Mouse (Mus musculus): ENCODE measurements around the gene Olfr564. TPM values are rescaled to one million over a fixed set of nuclear protein-coding genes. Genes with fewer than 3 reads are reported as not detected.

Olfr564 gene
- total RNA-seq (2014; fragmentation: Nextera tagmentation) (not detected in 2 replicates), total RNA-seq (2017) (not detected in 2 replicates), polyA plus RNA-seq (2012) (not detected in 2 replicates)

- no peak for ATAC-seq (ENCODE audit: extremely low read depth, insufficient number of reproducible peaks, low FRiP score, poor library complexity, severe bottlenecking)
- H3K27me3 ChIP-seq (ENCODE audit: insufficient read depth, low read length) = no peaks in the 10 kb centered on the region
- no peak within 1 kb of the TSS for H3K4me3 ChIP-seq (ENCODE audit: low read depth, low read length)
- DNase-seq (ENCODE audit: low spot score) = no peak
- H3K4me1 ChIP-seq (ENCODE audit: insufficient read depth, low read depth, low read length) = no peaks in the 10 kb centered on the region
- TF ChIP-seq GATA1 (IDR thresholded peaks at IDR 0.05; ENCODE audit: borderline replicate concordance, low read length) (no peak), TAL1 (conservative IDR thresholded peaks at IDR 0.05; ENCODE audit: low read depth, low read length) (no peak), GATA2 (IDR thresholded peaks at IDR 0.05; ENCODE audit: borderline replicate concordance, low read depth, low read length) (no peak), POLR2AphosphoS5 (IDR thresholded peaks at IDR 0.05; ENCODE audit: insufficient replicate concordance, low read depth, low read length) (no peak), CTCF (IDR thresholded peaks at IDR 0.05; ENCODE audit: low read depth, low read length) (no peak)
- H3K9me3 ChIP-seq (replicated peaks) = no peaks in the 10 kb centered on the region
- no peaks in the 10 kb centered on the region for H3K36me3 ChIP-seq (replicated peaks)
Observed at GRCm38 (mm10) chr7:102803180-102803579, at the start of gene Olfr564. Gene Olfr564, plus strand, starts transcription at chr7:102803480.

DNA sequence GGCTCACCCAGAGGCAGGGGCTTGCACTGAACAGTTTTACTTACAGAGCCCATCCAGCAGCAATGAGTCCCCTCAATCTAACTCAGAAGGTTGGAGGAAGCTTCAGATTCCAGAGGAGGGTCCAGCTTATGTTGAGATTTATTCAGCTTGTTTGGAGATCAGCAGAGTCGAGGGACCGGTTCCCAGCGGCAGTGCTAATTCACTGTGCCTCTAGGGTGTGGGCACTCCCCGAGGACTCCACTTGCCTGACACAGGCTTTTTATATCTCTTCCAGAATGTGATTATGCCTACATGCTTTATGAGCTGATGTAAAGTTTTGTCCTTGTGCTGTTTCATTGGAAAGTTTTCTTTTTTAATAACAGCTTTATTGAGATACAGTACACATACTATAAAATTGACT lies 44.0 kb upstream of the Olfr564 start, which contains the start of the genes Olfr560 and Olfr78:
Olfr560 (minus strand) TSS at position 101 of the 400 bp plus-strand sequence.
Olfr78 (minus strand) TSS at position 206 of the 400 bp plus-strand sequence.
- no peaks in the 10 kb centered on the region for H3K4me1 ChIP-seq (ENCODE audit: insufficient read depth, low read depth, low read length)
- H3K9me3 ChIP-seq (replicated peaks) = no peaks in the 10 kb centered on the region
- TF ChIP-seq CTCF (IDR thresholded peaks at IDR 0.05; ENCODE audit: low read depth, low read length) (no peak), GATA2 (IDR thresholded peaks at IDR 0.05; ENCODE audit: borderline replicate concordance, low read depth, low read length) (no peak), TAL1 (conservative IDR thresholded peaks at IDR 0.05; ENCODE audit: low read depth, low read length) (no peak), POLR2AphosphoS5 (IDR thresholded peaks at IDR 0.05; ENCODE audit: insufficient replicate concordance, low read depth, low read length) (no peak), GATA1 (IDR thresholded peaks at IDR 0.05; ENCODE audit: borderline replicate concordance, low read length) (no peak)
- no peaks in the 10 kb centered on the region for H3K36me3 ChIP-seq (replicated peaks)
- no peaks in the 10 kb centered on the region for H3K27me3 ChIP-seq (ENCODE audit: insufficient read depth, low read length)
- ATAC-seq (ENCODE audit: extremely low read depth, insufficient number of reproducible peaks, low FRiP score, poor library complexity, severe bottlenecking) (no peak), DNase-seq (ENCODE audit: low spot score) (no peak)
- H3K4me3 ChIP-seq (ENCODE audit: low read depth, low read length) = no peak within 1 kb of the TSS

- ATAC-seq (ENCODE audit: extremely low read depth, insufficient number of reproducible peaks, low FRiP score, poor library complexity, severe bottlenecking) = no peak
- TF ChIP-seq TAL1 (conservative IDR thresholded peaks at IDR 0.05; ENCODE audit: low read depth, low read length) = no peak
- no peak for TF ChIP-seq POLR2AphosphoS5 (IDR thresholded peaks at IDR 0.05; ENCODE audit: insufficient replicate concordance, low read depth, low read length)
- no peak for TF ChIP-seq CTCF (IDR thresholded peaks at IDR 0.05; ENCODE audit: low read depth, low read length)
- TF ChIP-seq GATA1 (IDR thresholded peaks at IDR 0.05; ENCODE audit: borderline replicate concordance, low read length) = no peak
- no peak for TF ChIP-seq GATA2 (IDR thresholded peaks at IDR 0.05; ENCODE audit: borderline replicate concordance, low read depth, low read length)
- no peaks in the 10 kb centered on the region for H3K4me1 ChIP-seq (ENCODE audit: insufficient read depth, low read depth, low read length)
- DNase-seq (ENCODE audit: low spot score) = no peak
- no peak within 1 kb of the TSS for H3K4me3 ChIP-seq (ENCODE audit: low read depth, low read length)
- H3K36me3 ChIP-seq (replicated peaks) = no peaks in the 10 kb centered on the region
- H3K27me3 ChIP-seq (ENCODE audit: insufficient read depth, low read length) = no peaks in the 10 kb centered on the region
- H3K9me3 ChIP-seq (replicated peaks) = no peaks in the 10 kb centered on the region
Observed at GRCm38 (mm10) chr7:102770921-102771320, 32.4 kb upstream of the Olfr564 start, which contains the start of gene Olfr561. Gene Olfr561, plus strand, starts transcription at chr7:102771221.

Other genes with a start within 250 kb of the Olfr564 start
Only the 20 nearest of the 30 such genes appear.
- not detected in 2 replicates for gene Olfr555, start 144.7 kb upstream of the Olfr564 start, total RNA-seq (2014; fragmentation: Nextera tagmentation)
- gene Olfr555, start 144.7 kb upstream of the Olfr564 start, total RNA-seq (2017) = 0.17 and 0.22 TPM in 2 replicates
- not detected in 2 replicates for gene Olfr555, start 144.7 kb upstream of the Olfr564 start, polyA plus RNA-seq (2012)
- not detected in 2 replicates for gene Olfr556, start 138.6 kb upstream of the Olfr564 start, total RNA-seq (2014; fragmentation: Nextera tagmentation)
- gene Olfr556, start 138.6 kb upstream of the Olfr564 start, total RNA-seq (2017) = 0.23 and 0.27 TPM in 2 replicates
- not detected in 2 replicates for gene Olfr556, start 138.6 kb upstream of the Olfr564 start, polyA plus RNA-seq (2012)
- gene Trim68, start 116.2 kb upstream of the Olfr564 start, total RNA-seq (2014; fragmentation: Nextera tagmentation) = 12.9 and 19.6 TPM in 2 replicates
- gene Trim68, start 116.2 kb upstream of the Olfr564 start, total RNA-seq (2017) = 9.6 and 9.9 TPM in 2 replicates
- 2.0 and 2.3 TPM in 2 replicates for gene Trim68, start 116.2 kb upstream of the Olfr564 start, polyA plus RNA-seq (2012)
- not detected in 2 replicates for gene Olfr557, start 107.6 kb upstream of the Olfr564 start, total RNA-seq (2014; fragmentation: Nextera tagmentation)
- 0.06 TPM in 1 of 2 replicates, not detected in the other for gene Olfr557, start 107.6 kb upstream of the Olfr564 start, total RNA-seq (2017)
- not detected in 2 replicates for gene Olfr557, start 107.6 kb upstream of the Olfr564 start, polyA plus RNA-seq (2012)
- not detected in 2 replicates for gene Olfr558, start 101.3 kb upstream of the Olfr564 start, total RNA-seq (2014; fragmentation: Nextera tagmentation)
- 0.11 and 0.17 TPM in 2 replicates for gene Olfr558, start 101.3 kb upstream of the Olfr564 start, total RNA-seq (2017)
- gene Olfr558, start 101.3 kb upstream of the Olfr564 start, polyA plus RNA-seq (2012) = not detected in 2 replicates
- not detected in 2 replicates for gene Olfr33, start 84.4 kb upstream of the Olfr564 start, total RNA-seq (2014; fragmentation: Nextera tagmentation)
- gene Olfr33, start 84.4 kb upstream of the Olfr564 start, total RNA-seq (2017) = not detected in 2 replicates
- not detected in 2 replicates for gene Olfr33, start 84.4 kb upstream of the Olfr564 start, polyA plus RNA-seq (2012)
- gene Olfr559, start 76.0 kb upstream of the Olfr564 start, total RNA-seq (2014; fragmentation: Nextera tagmentation) = not detected in 2 replicates
- not detected in 2 replicates for gene Olfr559, start 76.0 kb upstream of the Olfr564 start, total RNA-seq (2017)
- not detected in 2 replicates for gene Olfr559, start 76.0 kb upstream of the Olfr564 start, polyA plus RNA-seq (2012)
- gene Olfr560, start 44.1 kb upstream of the Olfr564 start, total RNA-seq (2014; fragmentation: Nextera tagmentation) = not detected in 2 replicates
- 0.12 and 0.38 TPM in 2 replicates for gene Olfr560, start 44.1 kb upstream of the Olfr564 start, total RNA-seq (2017)
- not detected in 2 replicates for gene Olfr560, start 44.1 kb upstream of the Olfr564 start, polyA plus RNA-seq (2012)
- not detected in 2 replicates for gene Olfr78, start 44.0 kb upstream of the Olfr564 start, total RNA-seq (2014; fragmentation: Nextera tagmentation)
- 0.11 and 0.23 TPM in 2 replicates for gene Olfr78, start 44.0 kb upstream of the Olfr564 start, total RNA-seq (2017)
- gene Olfr78, start 44.0 kb upstream of the Olfr564 start, polyA plus RNA-seq (2012) = not detected in 2 replicates
- gene Olfr561, start 32.3 kb upstream of the Olfr564 start, total RNA-seq (2014; fragmentation: Nextera tagmentation) = not detected in 2 replicates
- gene Olfr561, start 32.3 kb upstream of the Olfr564 start, total RNA-seq (2017) = 0.22 TPM in 1 of 2 replicates, not detected in the other
- not detected in 2 replicates for gene Olfr561, start 32.3 kb upstream of the Olfr564 start, polyA plus RNA-seq (2012)
- not detected in 2 replicates for gene Olfr566, start 55.3 kb downstream of the Olfr564 start, total RNA-seq (2014; fragmentation: Nextera tagmentation)
- 0.06 and 0.16 TPM in 2 replicates for gene Olfr566, start 55.3 kb downstream of the Olfr564 start, total RNA-seq (2017)
- gene Olfr566, start 55.3 kb downstream of the Olfr564 start, polyA plus RNA-seq (2012) = not detected in 2 replicates
- not detected in 2 replicates for gene Olfr568, start 73.6 kb downstream of the Olfr564 start, total RNA-seq (2014; fragmentation: Nextera tagmentation)
- not detected in 2 replicates for gene Olfr568, start 73.6 kb downstream of the Olfr564 start, total RNA-seq (2017)
- gene Olfr568, start 73.6 kb downstream of the Olfr564 start, polyA plus RNA-seq (2012) = not detected in 2 replicates
- gene Olfr569, start 87.4 kb downstream of the Olfr564 start, total RNA-seq (2014; fragmentation: Nextera tagmentation) = not detected in 2 replicates
- 0.06 and 0.16 TPM in 2 replicates for gene Olfr569, start 87.4 kb downstream of the Olfr564 start, total RNA-seq (2017)
- not detected in 2 replicates for gene Olfr569, start 87.4 kb downstream of the Olfr564 start, polyA plus RNA-seq (2012)
- not detected in 2 replicates for gene Olfr570, start 91.1 kb downstream of the Olfr564 start, total RNA-seq (2014; fragmentation: Nextera tagmentation)
- not detected in 2 replicates for gene Olfr570, start 91.1 kb downstream of the Olfr564 start, total RNA-seq (2017)
- gene Olfr570, start 91.1 kb downstream of the Olfr564 start, polyA plus RNA-seq (2012) = not detected in 2 replicates
- 0.15 TPM in 1 of 2 replicates, not detected in the other for gene Olfr571, start 114.1 kb downstream of the Olfr564 start, total RNA-seq (2014; fragmentation: Nextera tagmentation)
- 0.11 and 0.12 TPM in 2 replicates for gene Olfr571, start 114.1 kb downstream of the Olfr564 start, total RNA-seq (2017)
- not detected in 2 replicates for gene Olfr571, start 114.1 kb downstream of the Olfr564 start, polyA plus RNA-seq (2012)
- gene Olfr572, start 120.9 kb downstream of the Olfr564 start, total RNA-seq (2014; fragmentation: Nextera tagmentation) = not detected in 2 replicates
- 0.22 TPM in 1 of 2 replicates, not detected in the other for gene Olfr572, start 120.9 kb downstream of the Olfr564 start, total RNA-seq (2017)
- not detected in 2 replicates for gene Olfr572, start 120.9 kb downstream of the Olfr564 start, polyA plus RNA-seq (2012)
- gene Olfr573-ps1, start 139.1 kb downstream of the Olfr564 start, total RNA-seq (2014; fragmentation: Nextera tagmentation) = not detected in 2 replicates
- gene Olfr573-ps1, start 139.1 kb downstream of the Olfr564 start, total RNA-seq (2017) = not detected in 2 replicates
- not detected in 2 replicates for gene Olfr573-ps1, start 139.1 kb downstream of the Olfr564 start, polyA plus RNA-seq (2012)
- gene Olfr574, start 145.0 kb downstream of the Olfr564 start, total RNA-seq (2014; fragmentation: Nextera tagmentation) = not detected in 2 replicates
- 0.17 TPM in 1 of 2 replicates, not detected in the other for gene Olfr574, start 145.0 kb downstream of the Olfr564 start, total RNA-seq (2017)
- not detected in 2 replicates for gene Olfr574, start 145.0 kb downstream of the Olfr564 start, polyA plus RNA-seq (2012)
- gene Olfr575, start 155.3 kb downstream of the Olfr564 start, total RNA-seq (2014; fragmentation: Nextera tagmentation) = not detected in 2 replicates
- gene Olfr575, start 155.3 kb downstream of the Olfr564 start, total RNA-seq (2017) = 0.11 TPM in 1 of 2 replicates, not detected in the other
- not detected in 2 replicates for gene Olfr575, start 155.3 kb downstream of the Olfr564 start, polyA plus RNA-seq (2012)
- gene Olfr576, start 159.2 kb downstream of the Olfr564 start, total RNA-seq (2014; fragmentation: Nextera tagmentation) = not detected in 2 replicates
- gene Olfr576, start 159.2 kb downstream of the Olfr564 start, total RNA-seq (2017) = 0.06 TPM in 1 of 2 replicates, not detected in the other
- not detected in 2 replicates for gene Olfr576, start 159.2 kb downstream of the Olfr564 start, polyA plus RNA-seq (2012)